Mouse (Mus musculus): Measurements from ENCODE around the gene Ptpn14.

Ptpn14 gene

GRCm38 (mm10) chr1:189803742-189804141, 75.7 kb downstream of the Ptpn14 start:
- no peak for DNase-seq (ENCODE audit: inconsistent age in 2 of 2, low spot score in 1 of 2)

- DNase-seq (ENCODE audit: inconsistent age in 2 of 2, low spot score in 1 of 2), result no peak
Measured at GRCm38 (mm10) chr1:189806533-189807297, 78.6 kb downstream of the Ptpn14 start.

GRCm38 (mm10) chr1:189808015-189808414, 79.9 kb downstream of the Ptpn14 start:
- DNase-seq (ENCODE audit: inconsistent age in 2 of 2, low spot score in 1 of 2), result no peak

- no peak for DNase-seq (ENCODE audit: inconsistent age in 2 of 2, low spot score in 1 of 2)
Measured at GRCm38 (mm10) chr1:189808453-189808852, 80.4 kb downstream of the Ptpn14 start.

- no peak for DNase-seq (ENCODE audit: inconsistent age in 2 of 2, low spot score in 1 of 2)
Measured at GRCm38 (mm10) chr1:189811778-189812177, 83.7 kb downstream of the Ptpn14 start.

GRCm38 (mm10) chr1:189814385-189814784, 86.3 kb downstream of the Ptpn14 start:
- no peak for DNase-seq (ENCODE audit: inconsistent age in 2 of 2, low spot score in 1 of 2)

- DNase-seq (ENCODE audit: inconsistent age in 2 of 2, low spot score in 1 of 2), result no peak
Measured at GRCm38 (mm10) chr1:189817089-189817488, 89.0 kb downstream of the Ptpn14 start.

- peak in 1 of 2 experiments; percentile 42 for DNase-seq (ENCODE audit: inconsistent age in 2 of 2, low spot score in 1 of 2)
Measured at GRCm38 (mm10) chr1:189817810-189818209, 89.7 kb downstream of the Ptpn14 start.

- DNase-seq (ENCODE audit: inconsistent age in 2 of 2, low spot score in 1 of 2), result no peak
Measured at GRCm38 (mm10) chr1:189820111-189820510, 92.0 kb downstream of the Ptpn14 start.

GRCm38 (mm10) chr1:189824436-189824835, 96.4 kb downstream of the Ptpn14 start:
- DNase-seq (ENCODE audit: inconsistent age in 2 of 2, low spot score in 1 of 2), result no peak

GRCm38 (mm10) chr1:189830391-189830790, 102.3 kb downstream of the Ptpn14 start:
- no peak for DNase-seq (ENCODE audit: inconsistent age in 2 of 2, low spot score in 1 of 2)

GRCm38 (mm10) chr1:189830797-189831232, 102.7 kb downstream of the Ptpn14 start:
- peak in 1 of 2 experiments; percentile 47 for DNase-seq (ENCODE audit: inconsistent age in 2 of 2, low spot score in 1 of 2)

- peak in 1 of 2 experiments; percentile 43 for DNase-seq (ENCODE audit: inconsistent age in 2 of 2, low spot score in 1 of 2)
Measured at GRCm38 (mm10) chr1:189833351-189833750, 105.3 kb downstream of the Ptpn14 start.

- no peak for DNase-seq (ENCODE audit: inconsistent age in 2 of 2, low spot score in 1 of 2)
Measured at GRCm38 (mm10) chr1:189834166-189834565, 106.1 kb downstream of the Ptpn14 start.

GRCm38 (mm10) chr1:189846319-189846718, 118.3 kb downstream of the Ptpn14 start:
- no peak for DNase-seq (ENCODE audit: inconsistent age in 2 of 2, low spot score in 1 of 2)

GRCm38 (mm10) chr1:189849550-189849949, 121.5 kb downstream of the Ptpn14 start:
- DNase-seq (ENCODE audit: inconsistent age in 2 of 2, low spot score in 1 of 2), result no peak

- no peak for DNase-seq (ENCODE audit: inconsistent age in 2 of 2, low spot score in 1 of 2)
Measured at GRCm38 (mm10) chr1:189852051-189852450, 124.0 kb downstream of the Ptpn14 start.

- DNase-seq (ENCODE audit: inconsistent age in 2 of 2, low spot score in 1 of 2), result no peak
Measured at GRCm38 (mm10) chr1:189852456-189852855, 124.4 kb downstream of the Ptpn14 start.

GRCm38 (mm10) chr1:189854646-189855045, 126.6 kb downstream of the Ptpn14 start:
- no peak for DNase-seq (ENCODE audit: inconsistent age in 2 of 2, low spot score in 1 of 2)

GRCm38 (mm10) chr1:189855739-189856138, 127.7 kb downstream of the Ptpn14 start:
- DNase-seq (ENCODE audit: inconsistent age in 2 of 2, low spot score in 1 of 2), result no peak

- DNase-seq (ENCODE audit: inconsistent age in 2 of 2, low spot score in 1 of 2), result no peak
Measured at GRCm38 (mm10) chr1:189858377-189858776, 130.3 kb downstream of the Ptpn14 start.

- no peak for DNase-seq (ENCODE audit: inconsistent age in 2 of 2, low spot score in 1 of 2)
Measured at GRCm38 (mm10) chr1:189860112-189860941, 132.3 kb downstream of the Ptpn14 start.

All from adrenal gland, adult (tissue).